Mouse (Mus musculus) cortical plate, adult 2 months (tissue): ENCODE data around the gene Slc44a5.

Source experiments
- CTCF ChIP-seq: fragments of 200-500 bp; IDR thresholded peaks from 2 replicates; pipeline ENCODE4 v1.5.1; 2011; ENCODE audit warnings: mild to moderate bottlenecking, control low read depth, low read length; ENCODE audit not compliant: insufficient read depth; ENCODE audit errors: extremely low read depth
- POLR2A ChIP-seq: fragments of 200-500 bp; IDR thresholded peaks from 2 replicates; pipeline ENCODE4 v1.6.1; 2011; ENCODE audit warnings: mild to moderate bottlenecking, low read length, control low read depth; ENCODE audit not compliant: insufficient read depth; ENCODE audit errors: extremely low read depth

DNA sequence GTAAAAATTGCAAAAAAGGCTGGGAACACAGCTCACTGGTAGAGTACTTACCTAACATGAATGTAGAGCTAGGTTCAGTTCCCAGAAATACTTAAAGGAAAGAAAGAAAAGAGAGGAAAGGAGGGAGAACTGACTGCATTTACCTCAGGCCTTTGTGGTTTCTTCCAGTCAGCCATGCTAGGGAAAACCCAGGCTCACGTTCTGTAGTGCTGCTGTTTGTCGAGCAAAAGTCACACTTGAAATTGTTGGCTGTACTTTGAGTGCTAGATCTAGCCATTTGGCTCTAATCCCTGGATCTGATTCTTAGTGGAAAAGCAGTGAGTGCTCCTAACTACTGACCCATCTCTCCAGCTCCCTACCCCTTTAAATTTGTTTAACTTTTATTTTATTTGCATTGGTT, 25.1 kb upstream of the Slc44a5 start:
- TF ChIP-seq POLR2A (no peak), CTCF (no peak)
